Mouse (Mus musculus) embryonic facial prominence, embryonic 11.5 days (tissue): Measurements from ENCODE around the gene Gm17334. TPM values are rescaled to one million over a fixed set of nuclear protein-coding genes. Genes with fewer than 3 reads are reported as not detected.
"Not testable (repeated sequence)": the region's sequence is repeated elsewhere in the genome, so short reads cannot be mapped to it uniquely, and the experiment has no call there.

Source experiments
- ATAC-seq: fragments of 200-750 bp; cut with Nextera tagmentation; replicated peaks from 2 replicates; pipeline ENCODE4 v1.8.0; 2017; ENCODE audit warnings: low read depth; ENCODE audit not compliant: insufficient number of reproducible peaks, low FRiP score, low TSS enrichment
- DNase-seq: peaks from one replicate; pipeline ENCODE4 v3.0.0-alpha.2; 2015; ENCODE audit warnings: low spot score
- H3K27ac ChIP-seq: fragments of 300-500 bp; sonication (generic); replicated peaks from 2 replicates; pipeline ENCODE4 v1.5.1; 2014; ENCODE audit warnings: mild to moderate bottlenecking, low read depth, low read length, control low read depth
- H3K27me3 ChIP-seq: fragments of 300-500 bp; sonication (generic); 2 replicates; pipeline ENCODE4 v1.6.1; 2014; ENCODE audit warnings: mild to moderate bottlenecking, low read length, moderate library complexity, mixed read lengths; ENCODE audit not compliant: control insufficient read depth, insufficient read depth
- H3K36me3 ChIP-seq: fragments of 300-500 bp; sonication (generic); replicated peaks from 2 replicates; pipeline ENCODE4 v1.6.1; 2014; ENCODE audit warnings: low read depth, mild to moderate bottlenecking, low read length, moderate library complexity, mixed read lengths; ENCODE audit not compliant: control insufficient read depth, insufficient read depth
- H3K4me1 ChIP-seq: fragments of 300-500 bp; sonication (generic); 2 replicates; pipeline ENCODE4 v1.6.1; 2014; ENCODE audit warnings: low read length, mixed read lengths; ENCODE audit not compliant: control insufficient read depth, insufficient read depth
- H3K4me2 ChIP-seq: fragments of 300-500 bp; sonication (generic); 2 replicates; pipeline ENCODE4 v1.6.1; 2014; ENCODE audit warnings: low read depth, mild to moderate bottlenecking, control low read depth, low read length, moderate library complexity
- H3K4me3 ChIP-seq: fragments of 300-500 bp; sonication (generic); 2 replicates; pipeline ENCODE4 v1.5.1; 2014; ENCODE audit warnings: low read depth, low read length, control low read depth
- H3K9ac ChIP-seq: fragments of 300-500 bp; sonication (generic); replicated peaks from 2 replicates; pipeline ENCODE4 v1.6.1; 2014; ENCODE audit warnings: mild to moderate bottlenecking, control low read depth, low read length
- H3K9me3 ChIP-seq: fragments of 300-500 bp; sonication (generic); replicated peaks from 2 replicates; pipeline ENCODE4 v1.6.1; 2016; ENCODE audit warnings: mild to moderate bottlenecking, low read length, inconsistent platforms, mixed read lengths; ENCODE audit not compliant: control insufficient read depth
- WGBS: fragments of 180-500 bp; shearing (Covaris S2); extraction: QIAGEN DNeasy Blood & Tissue Kit; methylation state at CpG from one replicate; pipeline ENCODE4 v1.1.7; 2014; 5-methylcytosine and 5-hydroxymethylcytosine counted together
- polyA plus RNA-seq: library from polyadenylated mRNA; unstranded; fragments of >200 nt; fragmentation: Nextera tagmentation; extraction: Ambion mirVana; gene quantifications from 2 replicates; pipeline ENCODE4 v1.2.1, GENCODE M21; 2014

Gm17334 gene
- polyA plus RNA-seq, 1 experiment from 2014 or later = not detected

DNA sequence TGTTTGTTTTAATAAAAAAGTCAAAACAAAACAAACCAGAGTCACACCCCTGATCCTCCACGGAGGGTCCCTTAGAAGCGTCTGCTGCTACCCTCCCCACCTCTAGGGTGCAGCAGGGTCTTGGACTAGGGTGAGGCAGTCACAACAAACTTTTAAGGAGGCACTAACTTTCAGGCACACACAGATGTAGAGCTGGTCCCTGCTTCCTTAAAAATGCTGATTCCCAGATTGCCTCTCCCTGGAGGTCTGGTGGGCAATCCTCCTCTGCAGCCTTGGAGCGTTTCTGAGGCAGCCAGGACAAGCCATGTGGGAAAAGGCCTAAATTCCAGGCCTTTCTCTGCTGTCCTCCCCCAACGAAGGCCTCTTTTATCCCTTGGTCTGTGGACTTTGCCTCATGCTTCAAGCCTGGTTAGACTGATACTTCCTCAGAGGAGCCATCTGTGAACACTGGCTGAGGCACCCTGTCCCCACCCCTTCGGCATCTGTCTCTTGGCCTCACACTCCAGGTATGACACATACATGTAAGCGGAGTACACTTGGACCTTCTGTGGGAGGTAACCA is 14.1 kb downstream of the Gm17334 start:
- H3K27me3 ChIP-seq = no peaks in the 10 kb centered on the region; the same call in 1 of the 2 replicates
- peak; percentile 24 for DNase-seq
- peaks cover 7% of the 10 kb centered on the region; the same call in 1 of the 2 replicates for H3K4me1 ChIP-seq
- no peak for ATAC-seq
- WGBS = 40% methylated on average over 6 of the region's 6 CpGs
- no peaks in the 10 kb centered on the region for H3K36me3 ChIP-seq
- no peak overlapping the region; the same call in 1 of the 2 replicates for H3K9ac ChIP-seq
- no peak overlapping the region for H3K27ac ChIP-seq
- H3K4me2 ChIP-seq = no peak overlapping the region
- no peak overlapping the region for H3K4me3 ChIP-seq
- no peaks in the 10 kb centered on the region for H3K9me3 ChIP-seq

DNA sequence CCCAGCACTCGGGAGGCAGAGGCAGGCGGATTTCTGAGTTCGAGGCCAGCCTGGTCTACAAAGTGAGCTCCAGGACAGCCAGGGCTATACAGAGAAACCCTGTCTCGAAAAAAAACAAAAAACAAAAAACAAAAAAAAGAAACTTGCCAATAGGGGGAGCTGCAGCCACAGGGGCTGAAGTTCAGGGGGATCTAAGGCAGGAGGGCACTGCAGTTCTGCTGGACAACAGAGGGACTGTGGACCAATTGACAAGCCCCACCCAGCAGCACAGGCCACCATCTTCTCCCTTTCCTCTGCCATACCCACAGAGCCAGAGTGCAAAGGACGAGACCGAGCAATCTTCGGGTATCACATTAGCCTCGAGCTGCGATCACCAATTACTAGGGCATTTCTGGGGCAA is 15.0 kb downstream of the Gm17334 start:
- not testable (repeated sequence) for H3K9me3 ChIP-seq, H3K4me1 ChIP-seq, H3K9ac ChIP-seq, H3K36me3 ChIP-seq, ATAC-seq, H3K27me3 ChIP-seq, H3K27ac ChIP-seq, H3K4me3 ChIP-seq, H3K4me2 ChIP-seq, DNase-seq
- 69% methylated on average over 8 of the region's 9 CpGs for WGBS

DNA sequence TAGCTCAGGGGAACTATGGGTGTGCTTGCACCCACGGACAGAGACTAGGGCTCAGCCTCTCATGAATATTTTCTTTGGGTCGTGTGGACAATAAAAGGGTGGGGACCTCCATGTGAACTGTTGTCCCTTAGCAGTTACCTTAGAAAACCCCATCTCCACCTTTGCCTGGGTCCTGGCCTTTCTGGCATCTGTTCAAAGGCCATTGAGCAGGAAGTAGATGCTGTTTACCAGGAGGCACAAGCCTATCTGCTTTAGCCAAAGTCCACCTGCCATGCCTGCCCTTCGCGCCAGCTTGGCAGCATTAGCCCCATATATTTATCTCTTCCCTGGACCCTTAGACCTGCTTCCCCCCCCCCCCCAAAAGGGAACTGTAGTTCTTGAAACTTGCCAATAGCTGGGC is 15.4 kb downstream of the Gm17334 start:
- WGBS = 93% methylated on average over 4 of the region's 4 CpGs
- Histone ChIP-seq H3K4me3 (no peak overlapping the region), H3K27ac (no peak overlapping the region), H3K4me1 (no peaks in the 10 kb centered on the region), H3K9ac (no peak overlapping the region), H3K9me3 (no peaks in the 10 kb centered on the region), H3K36me3 (no peaks in the 10 kb centered on the region), H3K27me3 (no peaks in the 10 kb centered on the region; the same call in 1 of the 2 replicates), H3K4me2 (no peak overlapping the region)
- ATAC-seq (no peak), DNase-seq (no peak)

DNA sequence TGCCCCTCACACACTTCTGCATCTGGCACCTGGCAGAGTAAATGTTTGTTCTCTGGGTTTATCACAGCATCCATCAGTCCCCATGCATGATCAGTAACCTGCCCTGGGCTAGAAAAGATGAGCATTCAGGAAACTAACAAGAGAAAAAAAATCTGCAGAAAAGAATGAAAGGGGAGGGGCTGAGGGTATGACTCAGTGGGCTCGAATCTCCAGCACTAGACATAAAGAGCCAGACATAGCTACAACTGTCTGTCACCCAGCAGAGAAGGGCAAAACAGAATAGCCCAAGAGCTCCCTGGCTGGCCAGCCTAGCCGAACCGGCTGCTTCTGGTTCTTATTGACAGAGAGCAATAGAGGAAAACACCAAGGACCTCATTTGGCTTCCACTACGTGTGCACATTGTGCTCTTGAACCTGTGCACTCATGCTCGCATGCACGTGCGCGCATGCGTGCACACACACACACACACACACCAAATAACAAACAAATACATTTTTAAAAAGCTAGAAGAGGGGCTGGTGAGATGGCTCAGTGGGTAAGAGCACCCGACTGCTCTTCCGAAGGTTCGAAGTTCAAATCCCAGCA is 17.9 kb downstream of the Gm17334 start:
- Histone ChIP-seq H3K9me3 (no peaks in the 10 kb centered on the region), H3K4me2 (no peak overlapping the region), H3K36me3 (no peaks in the 10 kb centered on the region), H3K4me1 (no peaks in the 10 kb centered on the region), H3K27me3 (no peaks in the 10 kb centered on the region), H3K4me3 (no peak overlapping the region), H3K27ac (no peak overlapping the region), H3K9ac (no peak overlapping the region)
- no peak for DNase-seq
- 84% methylated on average over 12 of the region's 12 CpGs for WGBS
- ATAC-seq = no peak

DNA sequence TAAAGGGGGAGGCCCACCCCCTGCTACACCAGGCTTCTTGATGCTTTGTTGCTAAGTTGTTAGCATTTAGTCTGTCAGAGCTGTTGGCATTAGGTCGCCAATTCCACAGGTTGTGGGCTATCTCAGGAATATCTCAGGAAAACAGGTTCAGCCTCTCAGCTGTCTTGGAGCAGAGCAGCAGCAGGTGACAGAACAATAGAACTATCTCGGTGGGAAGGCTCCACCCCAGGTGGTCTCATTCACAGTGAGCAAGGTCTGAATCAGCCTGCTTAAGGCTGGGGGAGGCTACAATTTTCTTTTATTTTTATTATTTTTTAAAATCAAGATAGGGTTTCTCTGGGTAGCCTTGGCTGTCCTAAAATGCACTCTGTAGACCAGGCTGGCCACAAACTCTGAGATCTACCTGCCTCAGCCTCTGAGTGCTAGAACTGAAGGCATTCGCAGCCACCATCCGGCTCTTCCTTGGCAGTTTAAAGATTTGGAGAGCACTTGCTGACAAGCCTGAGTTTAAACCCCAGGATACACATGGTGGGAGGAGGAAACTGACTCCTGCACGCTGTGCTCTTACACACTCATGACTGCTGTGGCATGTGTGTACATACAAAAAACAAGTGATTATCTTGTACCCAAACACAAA is 23.2 kb downstream of the Gm17334 start:
- Histone ChIP-seq H3K9ac (no peak overlapping the region), H3K36me3 (no peaks in the 10 kb centered on the region), H3K27ac (no peak overlapping the region), H3K9me3 (no peaks in the 10 kb centered on the region), H3K27me3 (no peaks in the 10 kb centered on the region), H3K4me1 (no peaks in the 10 kb centered on the region), H3K4me3 (no peak overlapping the region), H3K4me2 (no peak overlapping the region)
- 48% methylated on average over 5 of the region's 5 CpGs for WGBS
- DNase-seq (no peak), ATAC-seq (no peak)

DNA sequence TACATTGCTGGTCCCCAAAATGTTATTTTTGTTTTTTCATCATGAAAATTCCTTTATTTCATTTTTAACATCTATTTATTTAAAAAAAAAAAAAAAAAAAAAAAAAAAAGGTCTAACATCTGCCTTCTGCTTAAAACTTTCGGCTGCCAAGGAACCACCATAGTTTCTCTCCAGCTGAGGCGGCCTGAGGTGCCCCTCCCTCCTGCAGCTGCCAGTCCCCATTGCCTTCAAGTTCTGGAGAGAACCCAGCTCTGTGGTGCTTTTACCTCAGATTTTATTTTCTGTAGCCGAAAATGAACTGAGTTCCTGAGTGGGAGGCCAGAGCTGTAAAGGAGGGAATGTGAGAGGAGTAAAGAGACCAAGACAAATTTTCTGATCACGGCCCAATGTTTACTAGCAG is 23.7 kb downstream of the Gm17334 start:
- Histone ChIP-seq H3K4me1 (no peaks in the 10 kb centered on the region), H3K27ac (no peak overlapping the region), H3K9ac (no peak overlapping the region), H3K9me3 (no peaks in the 10 kb centered on the region), H3K4me2 (no peak overlapping the region), H3K36me3 (no peaks in the 10 kb centered on the region), H3K27me3 (no peaks in the 10 kb centered on the region), H3K4me3 (no peak overlapping the region)
- 76% methylated on average over 4 of the region's 4 CpGs for WGBS
- ATAC-seq (no peak), DNase-seq (no peak)

DNA sequence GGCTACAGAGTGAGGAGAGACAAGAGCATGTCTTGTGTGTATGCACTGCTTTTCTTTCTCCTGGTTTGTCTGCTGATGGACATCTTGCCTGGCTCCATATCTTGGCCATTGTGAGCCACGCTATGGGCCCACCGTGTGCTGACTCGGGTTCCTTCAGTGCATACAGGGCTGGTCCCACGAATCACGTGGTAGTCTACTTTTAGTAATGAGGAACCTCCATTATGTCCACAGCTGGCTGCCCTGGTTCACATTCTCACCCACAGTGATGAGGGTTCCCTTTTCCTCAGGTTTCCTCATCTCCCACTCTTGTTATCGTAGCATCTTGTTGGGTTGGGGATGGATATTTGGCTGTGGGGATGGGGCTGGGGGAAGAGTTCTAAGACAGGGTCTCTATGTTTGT is 24.4 kb downstream of the Gm17334 start:
- DNase-seq (no peak), ATAC-seq (no peak)
- Histone ChIP-seq H3K27me3 (no peaks in the 10 kb centered on the region), H3K4me3 (no peak overlapping the region), H3K9ac (no peak overlapping the region), H3K9me3 (no peaks in the 10 kb centered on the region), H3K36me3 (no peaks in the 10 kb centered on the region), H3K4me2 (no peak overlapping the region), H3K4me1 (no peaks in the 10 kb centered on the region), H3K27ac (no peak overlapping the region)
- 92% methylated on average over 6 of the region's 6 CpGs for WGBS

DNA sequence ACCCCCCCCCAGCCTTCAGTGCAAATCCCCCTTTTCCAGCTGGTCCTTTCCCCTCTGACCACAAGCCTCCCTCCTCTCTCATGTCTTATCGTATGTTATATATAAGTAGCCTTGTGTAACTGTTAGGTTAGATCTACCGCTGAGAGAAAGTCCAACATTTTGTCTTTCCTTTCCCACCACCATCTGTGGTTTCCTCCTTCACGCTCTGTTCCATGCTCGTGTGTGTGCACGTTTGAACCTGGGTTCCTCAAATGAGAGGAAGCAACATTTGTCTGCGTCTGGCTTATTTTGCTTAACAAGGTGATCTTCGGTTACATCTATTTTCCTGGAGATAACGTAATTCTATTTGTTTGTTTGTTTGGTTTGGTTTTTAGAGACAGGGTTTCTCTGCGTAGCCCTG is 25.0 kb downstream of the Gm17334 start:
- Histone ChIP-seq H3K27ac (no peak overlapping the region), H3K36me3 (no peaks in the 10 kb centered on the region), H3K4me3 (no peak overlapping the region), H3K4me2 (no peak overlapping the region), H3K27me3 (no peaks in the 10 kb centered on the region), H3K9me3 (no peaks in the 10 kb centered on the region), H3K9ac (no peak overlapping the region), H3K4me1 (no peaks in the 10 kb centered on the region)
- ATAC-seq (no peak), DNase-seq (no peak)
- WGBS = 91% methylated on average over 9 of the region's 9 CpGs
